Mouse (Mus musculus) liver, adult 2 months (tissue): ENCODE results near the gene Nt5c2.

Experiments used
- CTCF ChIP-seq: fragments of 200-500 bp; IDR thresholded peaks from 2 replicates; pipeline ENCODE4 v1.5.1; 2011; ENCODE audit warnings: low read depth, low read length, control low read depth
- POLR2A ChIP-seq: fragments of 200-500 bp; IDR thresholded peaks from 2 replicates; pipeline ENCODE4 v1.6.1; 2011; ENCODE audit warnings: low read length, control low read depth; ENCODE audit not compliant: insufficient read depth; ENCODE audit errors: extremely low read depth

DNA sequence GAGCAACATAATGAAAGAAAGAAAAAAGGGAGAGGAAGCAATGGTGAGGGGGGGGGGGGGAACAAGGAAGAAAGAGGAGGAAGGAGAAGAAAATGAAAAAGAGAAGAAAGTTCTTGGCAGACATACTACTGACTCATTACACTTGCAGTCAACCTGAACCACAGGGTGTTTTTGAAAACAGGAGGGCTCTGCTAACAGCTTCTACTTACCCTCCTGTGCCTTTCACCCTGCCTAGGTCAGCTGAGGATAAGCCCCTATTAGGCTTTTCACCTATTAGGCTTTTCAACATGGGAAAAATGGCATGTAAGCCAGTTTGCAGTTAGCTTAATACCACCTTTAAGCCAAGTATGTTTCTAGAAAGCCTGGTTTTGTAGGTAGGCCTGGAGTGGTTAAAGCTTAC is 51.5 kb downstream of the Nt5c2 start:
- TF ChIP-seq CTCF, result no peak
- TF ChIP-seq POLR2A, result no peak
